Mouse (Mus musculus) spleen, adult 2 months (tissue): ENCODE results near the gene Fxyd6. TPM values are rescaled to one million over a fixed set of nuclear protein-coding genes. Genes with fewer than 3 reads are reported as not detected.

ENCODE experiments used
- DNase-seq, 2 experiments: peaks; one replicate each; pipeline versions ENCODE4 v3.0.0 to v3.0.0-alpha.2; 2012 to 2021; ENCODE audit warnings: low spot score in 2 of 2, low read depth in 1 of 2
- H3K27ac ChIP-seq: fragments of 200-500 bp; 2 replicates; pipeline ENCODE4 v1.5.1; 2012; ENCODE audit warnings: low read length, inconsistent platforms; ENCODE audit not compliant: insufficient read depth
- H3K27me3 ChIP-seq: fragments of 200-500 bp; 2 replicates; pipeline ENCODE4 v1.6.1; 2012; ENCODE audit warnings: mild to moderate bottlenecking, moderate library complexity, low read length, inconsistent platforms; ENCODE audit not compliant: control insufficient read depth, insufficient read depth
- H3K36me3 ChIP-seq: fragments of 200-500 bp; 2 replicates; pipeline ENCODE4 v1.6.1; 2012; ENCODE audit warnings: mild to moderate bottlenecking, low read length, inconsistent platforms; ENCODE audit not compliant: control insufficient read depth, insufficient read depth
- H3K4me1 ChIP-seq: fragments of 200-500 bp; 2 replicates; pipeline ENCODE4 v1.6.1; 2011; ENCODE audit warnings: inconsistent platforms; ENCODE audit not compliant: control insufficient read depth, insufficient read depth, insufficient read length
- H3K4me3 ChIP-seq: fragments of 200-500 bp; 2 replicates; pipeline ENCODE4 v1.5.1; 2011; ENCODE audit warnings: mild to moderate bottlenecking, inconsistent platforms; ENCODE audit not compliant: insufficient read depth, insufficient read length; ENCODE audit errors: extremely low read depth
- CTCF ChIP-seq: fragments of 200-500 bp; IDR thresholded peaks from 2 replicates; pipeline ENCODE4 v1.5.1; 2011; ENCODE audit warnings: mild to moderate bottlenecking, inconsistent platforms; ENCODE audit not compliant: insufficient read depth, insufficient read length, insufficient replicate concordance; ENCODE audit errors: extremely low read depth
- POLR2A ChIP-seq: fragments of 200-500 bp; IDR thresholded peaks from 2 replicates; pipeline ENCODE4 v1.6.1; 2011; ENCODE audit warnings: low read depth, low read length, inconsistent platforms
- WGBS: fragments of 180-500 bp; shearing (Covaris S2); methylation state at CpG from one replicate; pipeline ENCODE4 v1.1.7; 2018; 5-methylcytosine and 5-hydroxymethylcytosine counted together
- polyA plus RNA-seq: library from polyadenylated mRNA; depleted of rRNA; stranded (reverse); fragments of >200 nt; gene quantifications from 2 replicates; pipeline ENCODE4 v1.2.3, GENCODE M21; 2012

The Fxyd6 gene
- polyA plus RNA-seq, 1 experiment = 22.3 TPM

DNA sequence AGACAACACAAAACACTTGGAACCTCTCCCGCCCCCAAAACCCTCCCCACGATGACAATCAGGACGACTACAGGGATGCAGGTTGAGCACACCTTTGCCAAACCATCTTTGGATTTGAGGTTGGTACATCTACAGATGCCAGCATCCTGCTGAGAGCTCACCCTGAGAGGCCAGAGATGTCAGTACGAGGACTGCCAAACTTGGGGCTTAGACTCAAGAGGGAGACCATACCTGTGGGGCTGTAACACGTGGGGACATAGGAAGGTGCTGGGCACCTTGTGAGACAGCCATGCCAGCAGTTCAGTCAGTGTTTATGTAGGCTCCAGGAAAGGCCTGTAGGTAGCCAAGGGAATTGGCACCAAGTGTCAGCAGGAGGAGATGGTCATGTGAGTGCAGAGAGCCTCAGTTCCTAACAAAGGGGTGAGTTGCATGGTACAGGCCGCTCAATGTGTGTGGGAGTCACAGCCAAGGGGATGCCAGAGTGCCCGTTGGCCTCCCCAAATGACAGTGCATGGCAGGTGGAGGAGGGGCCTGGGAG is 52.8 kb downstream of the Fxyd6 start:
- TF ChIP-seq CTCF = no peak
- TF ChIP-seq POLR2A = no peak
- DNase-seq = no peak
- Histone ChIP-seq H3K36me3 (no peaks in the 10 kb centered on the region), H3K4me3 (no peak overlapping the region), H3K27me3 (no peaks in the 10 kb centered on the region), H3K27ac (no peak overlapping the region), H3K4me1 (no peaks in the 10 kb centered on the region)
- 84% methylated on average over 7 of the region's 7 CpGs for WGBS

DNA sequence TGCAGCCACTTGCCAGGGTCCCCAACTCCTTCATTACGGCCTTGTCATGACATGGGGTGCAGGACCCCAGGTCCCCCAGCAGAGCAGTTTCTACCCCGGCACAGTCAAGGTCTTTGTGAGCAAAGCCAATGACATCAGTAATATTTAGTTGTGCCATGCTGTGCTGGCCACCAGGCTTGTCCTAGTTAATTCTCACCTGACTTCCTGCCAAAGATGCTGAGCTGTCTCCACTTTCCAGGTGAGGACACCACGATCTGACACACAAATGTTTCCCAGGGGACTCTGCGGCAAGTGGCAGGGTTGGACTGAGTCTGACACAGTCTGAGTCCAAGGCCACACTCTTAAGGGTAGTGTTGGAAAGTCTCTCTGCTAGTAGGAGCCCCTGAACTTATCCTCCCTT is 56.5 kb downstream of the Fxyd6 start, which contains the start of gene Dscaml1:
Gene Dscaml1 (plus strand): TSS at position 173 of the 400 bp plus-strand sequence.
- no peak within 1 kb of the TSS for H3K4me3 ChIP-seq
- no peaks in the 10 kb centered on the region for H3K36me3 ChIP-seq
- 78% methylated on average over 4 of the region's 4 CpGs for WGBS
- peaks cover 12% of the 10 kb centered on the region for H3K27me3 ChIP-seq
- no peak within 1 kb of the TSS for H3K27ac ChIP-seq
- H3K4me1 ChIP-seq = no peaks in the 10 kb centered on the region
- TF ChIP-seq POLR2A = no peak
- TF ChIP-seq CTCF = no peak
- no peak for DNase-seq

GRCm38 (mm10) chr9:45429392-45429791 is 59.4 kb downstream of the Fxyd6 start:
- 28% methylated on average over 5 of the region's 5 CpGs for whole genome bisulfite sequencing
- Histone ChIP-seq H3K27me3 (peaks cover 14% of the 10 kb centered on the region), H3K36me3 (no peaks in the 10 kb centered on the region), H3K27ac (no peak overlapping the region), H3K4me3 (no peak overlapping the region), H3K4me1 (no peaks in the 10 kb centered on the region)
- no peak for TF ChIP-seq POLR2A
- no peak for TF ChIP-seq CTCF
- no peak for DNase-seq

DNA sequence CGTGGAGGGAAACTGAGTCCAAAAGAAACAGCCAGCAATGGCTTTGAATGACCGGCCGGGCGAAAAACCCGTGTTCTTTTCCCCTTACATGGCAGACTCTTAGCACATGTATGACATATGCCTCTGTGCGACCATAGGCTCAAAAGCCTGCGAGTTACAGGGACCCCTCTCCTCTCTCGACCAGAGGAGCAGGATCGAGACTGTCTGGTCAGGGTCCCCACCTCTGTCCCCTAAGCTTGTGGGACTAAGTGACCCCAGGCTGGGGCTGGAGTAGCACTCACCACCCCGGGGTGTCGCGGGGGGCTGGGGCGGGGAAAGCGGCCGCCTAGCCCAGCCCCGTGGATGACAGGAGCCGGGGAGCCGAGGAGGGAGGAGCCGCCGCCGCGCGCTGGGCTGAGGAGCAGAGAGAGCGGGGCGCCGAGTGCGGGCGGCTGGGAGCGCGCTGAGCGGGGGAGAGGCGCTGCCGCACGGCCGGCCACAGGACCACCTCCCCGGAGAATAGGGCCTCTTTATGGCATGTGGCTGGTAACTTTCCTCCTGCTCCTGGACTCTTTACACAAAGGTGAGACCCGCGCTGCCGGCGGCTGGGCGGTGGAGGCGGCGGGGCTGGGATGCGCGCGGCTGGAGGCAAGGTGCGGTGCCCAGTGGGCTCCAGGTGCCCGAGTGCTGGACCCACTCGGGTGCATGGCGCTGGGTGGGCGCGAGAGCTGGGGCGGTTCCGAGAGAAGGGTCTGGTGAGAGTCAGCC is 60.1 kb downstream of the Fxyd6 start:
- H3K4me3 ChIP-seq = no peak overlapping the region
- DNase-seq = no peak
- WGBS = 5% methylated on average over 52 of the region's 54 CpGs
- TF ChIP-seq CTCF (no peak), POLR2A (no peak)
- peaks cover 14% of the 10 kb centered on the region for H3K27me3 ChIP-seq
- H3K4me1 ChIP-seq = no peaks in the 10 kb centered on the region
- no peaks in the 10 kb centered on the region for H3K36me3 ChIP-seq
- no peak overlapping the region for H3K27ac ChIP-seq

DNA sequence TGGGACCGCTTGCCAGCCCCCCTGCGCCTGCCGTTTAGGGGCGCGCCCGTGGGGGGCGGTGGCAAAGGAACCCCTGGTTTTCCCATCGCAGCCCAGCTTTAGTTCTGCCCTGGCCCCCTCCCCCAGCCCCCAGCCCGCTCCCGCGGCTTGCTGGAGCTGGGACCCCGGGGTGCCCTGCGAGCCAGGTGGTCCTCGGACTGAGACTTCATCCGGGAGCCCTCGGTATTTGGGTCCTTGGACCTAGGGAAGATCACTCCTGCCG is 60.6 kb downstream of the Fxyd6 start:
- TF ChIP-seq CTCF (no peak), POLR2A (no peak)
- Histone ChIP-seq H3K27ac (no peak overlapping the region), H3K27me3 (peaks cover 14% of the 10 kb centered on the region), H3K4me1 (no peaks in the 10 kb centered on the region), H3K36me3 (no peaks in the 10 kb centered on the region), H3K4me3 (no peak overlapping the region)
- no peak for DNase-seq
- WGBS = 14% methylated on average over 14 of the region's 17 CpGs

GRCm38 (mm10) chr9:45431150-45431549 is 61.2 kb downstream of the Fxyd6 start:
- peaks cover 14% of the 10 kb centered on the region for H3K27me3 ChIP-seq
- H3K27ac ChIP-seq = no peak overlapping the region
- 11% methylated on average over 26 of the region's 26 CpGs for WGBS
- no peaks in the 10 kb centered on the region for H3K4me1 ChIP-seq
- no peaks in the 10 kb centered on the region for H3K36me3 ChIP-seq
- TF ChIP-seq CTCF (no peak), POLR2A (no peak)
- H3K4me3 ChIP-seq = no peak overlapping the region
- DNase-seq = no peak

- no peak for TF ChIP-seq POLR2A
- no peak for TF ChIP-seq CTCF
- no peak for DNase-seq
- Histone ChIP-seq H3K4me1 (no peaks in the 10 kb centered on the region), H3K36me3 (no peaks in the 10 kb centered on the region), H3K27me3 (peaks cover 14% of the 10 kb centered on the region), H3K4me3 (no peak overlapping the region), H3K27ac (no peak overlapping the region)
- 83% methylated on average over 12 of the region's 12 CpGs for WGBS
Measured at GRCm38 (mm10) chr9:45432639-45433038, 62.7 kb downstream of the Fxyd6 start.
